Mouse (Mus musculus) lung, embryonic 16.5 days (tissue): ENCODE results near the gene Fam187a. TPM values are rescaled to one million over a fixed set of nuclear protein-coding genes. Genes with fewer than 3 reads are reported as not detected.

Source experiments
- ATAC-seq: fragments of 200-750 bp; cut with Nextera tagmentation; 2 replicates; pipeline ENCODE4 v1.8.0; 2017; ENCODE audit warnings: low read depth, mild to moderate bottlenecking, moderate library complexity
- H3K27ac ChIP-seq: fragments of 300-500 bp; sonication (generic); 2 replicates; pipeline ENCODE4 v1.5.1; 2014; ENCODE audit warnings: mild to moderate bottlenecking, control low read depth, low read length
- H3K27me3 ChIP-seq: fragments of 300-500 bp; sonication (generic); 2 replicates; pipeline ENCODE4 v1.6.1; 2014; ENCODE audit warnings: low read depth, low read length, mixed read lengths; ENCODE audit not compliant: control insufficient read depth, insufficient read depth
- H3K36me3 ChIP-seq: fragments of 300-500 bp; sonication (generic); 2 replicates; pipeline ENCODE4 v1.6.1; 2014; ENCODE audit warnings: low read length; ENCODE audit not compliant: control insufficient read depth, insufficient read depth
- H3K4me1 ChIP-seq: fragments of 300-500 bp; sonication (generic); replicated peaks from 2 replicates; pipeline ENCODE4 v1.6.1; 2014; ENCODE audit warnings: low read length, mixed read lengths; ENCODE audit not compliant: control insufficient read depth, insufficient read depth
- H3K4me2 ChIP-seq: fragments of 300-500 bp; sonication (generic); 2 replicates; pipeline ENCODE4 v1.6.1; 2014; ENCODE audit warnings: low read depth, low read length, control low read depth
- H3K4me3 ChIP-seq: fragments of 300-500 bp; sonication (generic); 2 replicates; pipeline ENCODE4 v1.5.1; 2014; ENCODE audit warnings: mild to moderate bottlenecking, low read length, control low read depth
- H3K9ac ChIP-seq: fragments of 300-500 bp; sonication (generic); 2 replicates; pipeline ENCODE4 v1.6.1; 2014; ENCODE audit warnings: low read length, control low read depth
- H3K9me3 ChIP-seq: fragments of 300-500 bp; sonication (generic); 2 replicates; pipeline ENCODE4 v1.6.1; 2016; ENCODE audit warnings: low read length; ENCODE audit not compliant: control insufficient read depth
- WGBS: fragments of 180-500 bp; shearing (Covaris S2); extraction: QIAGEN DNeasy Blood & Tissue Kit; methylation state at CpG from one replicate; pipeline ENCODE4 v1.1.7; 2014; 5-methylcytosine and 5-hydroxymethylcytosine counted together
- polyA plus RNA-seq: library from polyadenylated mRNA; unstranded; fragments of >200 nt; fragmentation: Nextera tagmentation; extraction: Ambion mirVana; gene quantifications from 2 replicates; pipeline ENCODE4 v1.2.1, GENCODE M21; 2015

Gene Fam187a
- polyA plus RNA-seq, 1 experiment from 2014 or later = 0.09 TPM

GRCm38 (mm10) chr11:102936272-102936671 is 51.3 kb downstream of the Fam187a start:
- Histone ChIP-seq H3K4me3 (no peak overlapping the region), H3K9ac (no peak overlapping the region), H3K27me3 (peaks cover 2% of the 10 kb centered on the region; the same call in 1 of the 2 replicates), H3K9me3 (no peaks in the 10 kb centered on the region), H3K27ac (no peak overlapping the region), H3K36me3 (no peaks in the 10 kb centered on the region), H3K4me1 (peaks cover 6% of the 10 kb centered on the region; the same call in 1 of the 2 replicates), H3K4me2 (no peak overlapping the region)
- ATAC-seq = no peak
- 26% methylated on average over 4 of the region's 4 CpGs for WGBS

Other genes with a start within 250 kb of the Fam187a start
- gene Meioc, start 221.5 kb upstream of the Fam187a start, polyA plus RNA-seq = 0.16 and 0.19 TPM in 2 replicates
- 45.9 and 47.5 TPM in 2 replicates for gene Ccdc43, start 187.4 kb upstream of the Fam187a start, polyA plus RNA-seq
- 5.0 and 5.1 TPM in 2 replicates for gene Adam11, start 123.7 kb upstream of the Fam187a start, polyA plus RNA-seq
- gene Gjc1, start 65.5 kb upstream of the Fam187a start, polyA plus RNA-seq = 60.8 and 65.7 TPM in 2 replicates
- 51.5 and 56.7 TPM in 2 replicates for gene Higd1b, start 49.3 kb upstream of the Fam187a start, polyA plus RNA-seq
- 174 and 183 TPM in 2 replicates for gene Eftud2, start 4.2 kb upstream of the Fam187a start, polyA plus RNA-seq
- gene Ccdc103, start 4.0 kb upstream of the Fam187a start, polyA plus RNA-seq = 3.9 and 5.4 TPM in 2 replicates
- gene Gfap, start 15.7 kb downstream of the Fam187a start, polyA plus RNA-seq = 0.18 and 0.63 TPM in 2 replicates
- gene Kif18b, start 40.0 kb downstream of the Fam187a start, polyA plus RNA-seq = 13.7 and 14.0 TPM in 2 replicates
- 0.24 and 0.60 TPM in 2 replicates for gene C1ql1, start 61.5 kb downstream of the Fam187a start, polyA plus RNA-seq
- 63.4 and 64.7 TPM in 2 replicates for gene Nmt1, start 143.0 kb downstream of the Fam187a start, polyA plus RNA-seq
- gene Dcakd, start 143.2 kb downstream of the Fam187a start, polyA plus RNA-seq = 140 and 161 TPM in 2 replicates
- gene Plcd3, start 216.5 kb downstream of the Fam187a start, polyA plus RNA-seq = 3.1 and 3.3 TPM in 2 replicates
- gene Acbd4, start 216.5 kb downstream of the Fam187a start, polyA plus RNA-seq = 22.8 and 28.7 TPM in 2 replicates
- gene Hexim1, start 231.1 kb downstream of the Fam187a start, polyA plus RNA-seq = 4.6 and 5.2 TPM in 2 replicates
- gene Hexim2, start 247.3 kb downstream of the Fam187a start, polyA plus RNA-seq = 8.7 and 10.1 TPM in 2 replicates